Mouse (Mus musculus): ENCODE measurements around the gene Gm28729.

DNA sequence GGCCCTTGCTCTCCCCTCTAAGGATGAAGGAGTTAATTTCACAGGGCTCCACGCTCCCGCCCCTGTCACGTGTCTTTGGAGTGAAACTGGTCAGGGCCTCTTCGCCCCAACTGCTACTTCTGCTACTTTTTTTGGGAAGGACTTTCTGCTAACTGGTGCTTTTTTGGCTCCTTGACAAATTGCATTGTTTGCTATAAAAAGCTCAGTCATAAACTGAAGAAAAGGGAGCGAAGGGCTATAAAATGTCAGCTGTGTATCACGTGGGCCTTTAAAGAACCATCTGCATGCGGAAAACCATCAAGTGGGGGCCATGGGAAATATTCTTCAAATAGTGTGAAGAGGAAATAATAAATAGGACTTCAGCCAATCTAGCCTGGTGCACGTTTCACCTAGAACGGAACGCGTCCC is 5.6 kb upstream of the Gm28729 start:
- TF ChIP-seq CTCF (IDR thresholded peaks at IDR 0.05; ENCODE audit: insufficient read depth, low read depth, low read length): no peak
- no peak for TF ChIP-seq POLR2A (IDR thresholded peaks at IDR 0.05; ENCODE audit: insufficient read depth, low read depth, low read length)

Data from olfactory bulb, adult 2 months (tissue).